Mouse (Mus musculus): Measurements from ENCODE around the gene Gm20683. TPM values are rescaled to one million over a fixed set of nuclear protein-coding genes. Genes with fewer than 3 reads are reported as not detected.

Gm20683 gene
- total and polyA plus RNA-seq, 2 experiments from 2014 or later: 11.9 to 25.8 TPM

GRCm38 (mm10) chr17:25869954-25870353, 28.4 kb upstream of the Gm20683 start:
- H3K27ac ChIP-seq (ENCODE audit: low read depth, low read length): no peak overlapping the region
- no peak overlapping the region for H3K4me2 ChIP-seq (ENCODE audit: low read depth, low read length, poor library complexity, severe bottlenecking)
- H3K9ac ChIP-seq (replicated peaks; ENCODE audit: low read length, poor library complexity, severe bottlenecking): no peak overlapping the region
- DNase-seq (ENCODE audit: low spot score): no peak
- no peaks in the 10 kb centered on the region; the same call in 1 of the 2 replicates for H3K36me3 ChIP-seq (ENCODE audit: insufficient read depth, low read length)
- TF ChIP-seq CTCF (IDR thresholded peaks at IDR 0.05): no peak
- ATAC-seq (ENCODE audit: low FRiP score): no peak
- no peak overlapping the region for H3K4me3 ChIP-seq (ENCODE audit: low read depth, low read length)
- no peaks in the 10 kb centered on the region for H3K9me3 ChIP-seq (ENCODE audit: low read length)
- 84% methylated on average over 2 of the region's 2 CpGs for WGBS
- no peaks in the 10 kb centered on the region for H3K27me3 ChIP-seq (ENCODE audit: insufficient read depth, low read length)
- H3K4me1 ChIP-seq (ENCODE audit: insufficient read depth, low read length): peaks cover 15% of the 10 kb centered on the region; the same call in 1 of the 2 replicates

- ATAC-seq (ENCODE audit: low FRiP score) (no peak), DNase-seq (ENCODE audit: low spot score) (no peak)
- Histone ChIP-seq H3K36me3 (ENCODE audit: insufficient read depth, low read length) (peaks cover under 1% of the 10 kb centered on the region; the same call in 1 of the 2 replicates), H3K4me3 (ENCODE audit: low read depth, low read length) (no peak overlapping the region), H3K4me2 (ENCODE audit: low read depth, low read length, poor library complexity, severe bottlenecking) (no peak overlapping the region), H3K9ac (replicated peaks; ENCODE audit: low read length, poor library complexity, severe bottlenecking) (no peak overlapping the region), H3K27me3 (ENCODE audit: insufficient read depth, low read length) (no peaks in the 10 kb centered on the region), H3K9me3 (ENCODE audit: low read length) (no peaks in the 10 kb centered on the region), H3K4me1 (ENCODE audit: insufficient read depth, low read length) (peaks cover 15% of the 10 kb centered on the region; the same call in 1 of the 2 replicates), H3K27ac (ENCODE audit: low read depth, low read length) (no peak overlapping the region)
- 93% methylated on average over 8 of the region's 8 CpGs for WGBS
- TF ChIP-seq CTCF (IDR thresholded peaks at IDR 0.05): no peak
These were observed 27.9 kb upstream of the Gm20683 start for GRCm38 (mm10) chr17:25869498-25869897.

DNA sequence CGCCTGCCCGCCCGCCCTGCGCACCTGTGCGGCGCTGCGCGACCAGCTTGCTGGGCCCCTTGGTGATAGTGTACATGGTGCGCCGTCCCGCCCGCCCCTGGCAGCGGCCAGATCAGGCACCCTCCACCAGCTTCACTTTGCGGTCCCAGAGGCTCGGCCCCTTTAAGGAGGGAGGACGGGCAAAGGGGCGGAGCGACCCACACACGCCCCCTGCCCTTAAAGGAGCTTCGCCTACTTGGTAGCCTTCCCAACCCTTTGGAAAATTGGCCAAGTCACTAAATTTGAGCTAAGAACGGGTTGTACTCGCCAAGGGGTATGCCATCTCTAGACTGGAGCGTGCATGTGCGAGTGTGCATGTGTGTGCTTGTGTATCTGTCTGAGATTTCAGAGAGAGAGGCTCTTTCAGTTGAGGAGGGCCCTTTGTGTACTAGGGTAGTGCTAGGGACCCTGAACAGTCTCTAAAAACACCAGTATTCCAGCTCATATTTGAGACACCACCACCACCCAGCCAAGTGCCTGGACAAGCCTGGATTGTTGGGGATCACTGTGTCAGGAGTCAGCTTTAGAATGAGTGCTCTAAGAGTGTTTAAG, 27.1 kb upstream of the Gm20683 start, which contains the start of gene Mcrip2:
TSS of gene Mcrip2 (minus strand) at position 164 of the 591 bp plus-strand sequence.
- Histone ChIP-seq H3K4me1 (ENCODE audit: insufficient read depth, low read length) (peaks cover 10% of the 10 kb centered on the region; the same call in 1 of the 2 replicates), H3K27me3 (ENCODE audit: insufficient read depth, low read length) (no peaks in the 10 kb centered on the region), H3K9ac (replicated peaks; ENCODE audit: low read length, poor library complexity, severe bottlenecking) (peak within 1 kb of the TSS; percentile 74), H3K27ac (ENCODE audit: low read depth, low read length) (peak within 1 kb of the TSS; percentile 63), H3K9me3 (ENCODE audit: low read length) (no peaks in the 10 kb centered on the region), H3K4me3 (ENCODE audit: low read depth, low read length) (peak within 1 kb of the TSS; percentile 91), H3K36me3 (ENCODE audit: insufficient read depth, low read length) (peaks cover 7% of the 10 kb centered on the region; the same call in 1 of the 2 replicates), H3K4me2 (ENCODE audit: low read depth, low read length, poor library complexity, severe bottlenecking) (peak within 1 kb of the TSS; percentile 98)
- peak; percentile 48 for TF ChIP-seq CTCF (IDR thresholded peaks at IDR 0.05)
- WGBS: under 1% methylated on average over 24 of the region's 24 CpGs
- peak; percentile 78; the same call in 1 of the 2 replicates for ATAC-seq (ENCODE audit: low FRiP score)
- DNase-seq (ENCODE audit: low spot score): peak; percentile 88

- peak overlapping the region; percentile 63 for H3K27ac ChIP-seq (ENCODE audit: low read depth, low read length)
- H3K36me3 ChIP-seq (ENCODE audit: insufficient read depth, low read length): peaks cover 9% of the 10 kb centered on the region; the same call in 1 of the 2 replicates
- no peaks in the 10 kb centered on the region for H3K27me3 ChIP-seq (ENCODE audit: insufficient read depth, low read length)
- H3K4me3 ChIP-seq (ENCODE audit: low read depth, low read length): peak overlapping the region; percentile 91
- H3K4me1 ChIP-seq (ENCODE audit: insufficient read depth, low read length): peaks cover 10% of the 10 kb centered on the region; the same call in 1 of the 2 replicates
- no peaks in the 10 kb centered on the region for H3K9me3 ChIP-seq (ENCODE audit: low read length)
- H3K9ac ChIP-seq (replicated peaks; ENCODE audit: low read length, poor library complexity, severe bottlenecking): peak overlapping the region; percentile 74
- H3K4me2 ChIP-seq (ENCODE audit: low read depth, low read length, poor library complexity, severe bottlenecking): peak overlapping the region; percentile 98
- WGBS: 2% methylated on average over 40 of the region's 42 CpGs
- TF ChIP-seq CTCF (IDR thresholded peaks at IDR 0.05): no peak
- peak; percentile 52; the same call in 1 of the 2 replicates for ATAC-seq (ENCODE audit: low FRiP score)
- DNase-seq (ENCODE audit: low spot score): no peak
These were observed 26.5 kb upstream of the Gm20683 start for GRCm38 (mm10) chr17:25867836-25868600.

- Histone ChIP-seq H3K27me3 (ENCODE audit: insufficient read depth, low read length) (no peaks in the 10 kb centered on the region), H3K4me3 (ENCODE audit: low read depth, low read length) (peak overlapping the region; percentile 91), H3K36me3 (ENCODE audit: insufficient read depth, low read length) (peaks cover 9% of the 10 kb centered on the region; the same call in 1 of the 2 replicates), H3K4me1 (ENCODE audit: insufficient read depth, low read length) (peaks cover 10% of the 10 kb centered on the region; the same call in 1 of the 2 replicates), H3K9me3 (ENCODE audit: low read length) (no peaks in the 10 kb centered on the region), H3K27ac (ENCODE audit: low read depth, low read length) (no peak overlapping the region), H3K4me2 (ENCODE audit: low read depth, low read length, poor library complexity, severe bottlenecking) (peak overlapping the region; percentile 98), H3K9ac (replicated peaks; ENCODE audit: low read length, poor library complexity, severe bottlenecking) (peak overlapping the region; percentile 74; the same call in 1 of the 2 replicates)
- WGBS: 15% methylated on average over 7 of the region's 7 CpGs
- TF ChIP-seq CTCF (IDR thresholded peaks at IDR 0.05): no peak
- DNase-seq (ENCODE audit: low spot score): no peak
- no peak for ATAC-seq (ENCODE audit: low FRiP score)
These were observed 25.9 kb upstream of the Gm20683 start for GRCm38 (mm10) chr17:25867509-25867835.

DNA sequence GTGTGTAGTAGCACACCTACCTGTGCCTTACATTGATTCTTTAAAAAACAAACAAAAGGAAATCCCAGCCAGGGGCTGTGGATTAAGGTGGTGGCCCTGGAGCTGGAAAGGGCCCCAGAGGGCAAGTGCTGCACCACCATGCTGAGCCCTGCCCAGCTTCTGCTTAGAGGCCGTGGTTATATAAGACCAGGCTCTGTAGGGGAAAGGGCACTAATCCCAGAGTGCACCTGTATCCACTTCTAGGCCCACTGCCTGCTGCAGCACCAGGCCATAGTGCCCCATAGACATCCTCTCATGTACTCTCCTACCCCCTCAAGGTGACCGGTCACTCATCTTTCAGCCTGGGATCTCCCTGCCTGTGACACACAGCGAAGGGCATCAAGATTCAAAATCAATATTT, 24.6 kb upstream of the Gm20683 start:
- Histone ChIP-seq H3K4me3 (ENCODE audit: low read depth, low read length) (no peak overlapping the region), H3K27ac (ENCODE audit: low read depth, low read length) (no peak overlapping the region), H3K9ac (replicated peaks; ENCODE audit: low read length, poor library complexity, severe bottlenecking) (no peak overlapping the region), H3K27me3 (ENCODE audit: insufficient read depth, low read length) (no peaks in the 10 kb centered on the region), H3K36me3 (ENCODE audit: insufficient read depth, low read length) (peaks cover 9% of the 10 kb centered on the region; the same call in 1 of the 2 replicates), H3K4me1 (ENCODE audit: insufficient read depth, low read length) (peaks cover 10% of the 10 kb centered on the region; the same call in 1 of the 2 replicates), H3K4me2 (ENCODE audit: low read depth, low read length, poor library complexity, severe bottlenecking) (no peak overlapping the region), H3K9me3 (ENCODE audit: low read length) (no peaks in the 10 kb centered on the region)
- ATAC-seq (ENCODE audit: low FRiP score) (no peak), DNase-seq (ENCODE audit: low spot score) (no peak)
- WGBS: 89% methylated on average over 3 of the region's 3 CpGs
- no peak for TF ChIP-seq CTCF (IDR thresholded peaks at IDR 0.05)

Data from midbrain, postnatal 0 days (tissue).